Mouse (Mus musculus): ENCODE results near the gene Ffar3.

DNA sequence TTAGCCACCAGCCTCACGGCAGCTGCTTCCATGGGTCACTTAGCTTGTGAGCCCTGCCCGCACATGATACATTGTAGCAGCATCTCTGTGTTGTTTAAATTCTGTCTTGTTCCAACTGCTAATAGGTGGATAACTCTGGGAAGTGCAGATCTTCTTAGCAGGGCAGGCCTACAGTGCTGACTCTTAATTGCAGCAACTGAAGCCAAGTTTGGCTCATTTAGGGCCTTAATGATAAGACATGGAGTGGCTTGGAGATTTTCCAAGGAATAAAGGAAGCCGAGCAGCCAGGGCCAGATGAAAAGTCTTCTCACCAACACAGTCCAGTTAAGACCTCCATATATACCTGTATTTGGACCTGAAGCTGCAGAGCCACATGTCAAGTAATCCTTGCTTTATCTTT is 15.7 kb downstream of the Ffar3 start:
- TF ChIP-seq CTCF (conservative IDR thresholded peaks at IDR 0.05; ENCODE audit: low read length) (no peak), NANOG (IDR thresholded peaks at IDR 0.05; ENCODE audit: borderline replicate concordance, low read length) (no peak), POU5F1 (IDR thresholded peaks at IDR 0.05; ENCODE audit: borderline replicate concordance, low read length) (no peak)

All from E14TG2a.4 (cell line).